Mouse (Mus musculus) mouse embryonic stem cell (cell line): ENCODE data around the gene Osgepl1.
"Not testable (repeated sequence)": the region's sequence is repeated elsewhere in the genome, so short reads cannot be mapped to it uniquely, and the experiment has no call there.

Experiments
- in situ Hi-C, 2 experiments: fragments of 300-500 bp; cut with MboI; formaldehyde crosslinking; loops; 1 replicate in 1 of 2; 3 replicates in 1 of 2; pipeline ENCODE4 v1.14.3; 2019 to 2020; ENCODE audit warnings: low sequenced_read_pairs in 2 of 2, low pct_unique_long_range_greater_than_20kb in 1 of 2, mixed read lengths in 1 of 2; ENCODE audit not compliant: unreplicated experiment in 1 of 2

Gene Osgepl1

GRCm38 (mm10) chr1:53312989-53313967 lies at the start of gene Osgepl1:
Osgepl1 (plus strand) TSS chr1:53313624.
- in situ Hi-C loops = no loop called here

GRCm38 (mm10) chr1:53264958-53265612 lies 48.3 kb upstream of the Osgepl1 start:
- in situ Hi-C loops = not testable (repeated sequence)

- in situ Hi-C loops = no loop called here
These were observed 43.5 kb upstream of the Osgepl1 start for GRCm38 (mm10) chr1:53269901-53270300.

GRCm38 (mm10) chr1:53272646-53273045 lies 40.8 kb upstream of the Osgepl1 start:
- in situ Hi-C loops = no loop called here

GRCm38 (mm10) chr1:53291197-53291596 lies 22.2 kb upstream of the Osgepl1 start:
- in situ Hi-C loops = no loop called here

- in situ Hi-C loops = no loop called here
These were observed 16.6 kb upstream of the Osgepl1 start, which contains the start of the genes Pms1, Ormdl1 and Gm28778 for GRCm38 (mm10) chr1:53296581-53297383. Pms1 (minus strand) TSS chr1:53297018. Ormdl1 (plus strand) TSS chr1:53297095. Gm28778 (plus strand) TSS chr1:53297111.

- in situ Hi-C loops = no loop called here
These were observed 12.9 kb upstream of the Osgepl1 start for GRCm38 (mm10) chr1:53300506-53300905.

- in situ Hi-C loops = no loop called here
These were observed 8.4 kb downstream of the Osgepl1 start for GRCm38 (mm10) chr1:53321662-53322344.

GRCm38 (mm10) chr1:53323254-53323653 lies 9.8 kb downstream of the Osgepl1 start:
- in situ Hi-C loops = no loop called here

GRCm38 (mm10) chr1:53324277-53324676 lies 10.9 kb downstream of the Osgepl1 start:
- in situ Hi-C loops = no loop called here

- in situ Hi-C loops = no loop called here
These were observed 11.5 kb downstream of the Osgepl1 start for GRCm38 (mm10) chr1:53324827-53325494.

- in situ Hi-C loops = not testable (repeated sequence)
These were observed 20.1 kb downstream of the Osgepl1 start for GRCm38 (mm10) chr1:53333527-53333926.

- in situ Hi-C loops = no loop called here
These were observed 22.0 kb downstream of the Osgepl1 start for GRCm38 (mm10) chr1:53335465-53335864.

- in situ Hi-C loops = not testable (repeated sequence)
These were observed 24.0 kb downstream of the Osgepl1 start for GRCm38 (mm10) chr1:53337403-53337802.

- in situ Hi-C loops = no loop called here
These were observed 27.6 kb downstream of the Osgepl1 start for GRCm38 (mm10) chr1:53341071-53341470.

- in situ Hi-C loops = loop anchor here in 1 of 2 experiments (25.0 kb wide), 1 partner anchor 290 kb away; the partner anchor contains the start of gene Mstn
These were observed 39.2 kb downstream of the Osgepl1 start, which contains the start of the genes Asdurf, Gm28551 and Asnsd1 for GRCm38 (mm10) chr1:53352327-53353261. Asdurf (minus strand) TSS chr1:53352619. Gm28551 (minus strand) TSS chr1:53352667. Asnsd1 (minus strand) TSS chr1:53352752.
